Mouse (Mus musculus): ENCODE results near the gene Hmcn2.

DNA sequence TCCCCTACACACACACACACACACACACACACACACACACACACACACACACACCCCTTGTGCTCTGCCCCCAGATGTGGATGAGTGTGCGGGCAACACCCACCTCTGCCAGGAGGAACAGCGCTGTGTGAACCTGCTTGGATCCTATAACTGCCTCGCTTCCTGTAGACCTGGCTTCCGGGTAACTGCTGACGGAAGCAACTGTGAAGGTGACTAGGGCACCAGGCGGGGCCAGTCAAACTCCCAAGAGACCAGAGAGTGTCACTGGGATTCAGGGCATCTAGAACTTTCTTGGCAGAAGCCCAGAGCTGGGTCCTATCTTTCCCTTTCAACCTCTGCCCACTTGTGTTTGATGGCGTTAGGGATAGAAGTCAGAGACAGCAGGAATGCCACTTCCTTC lies 141.2 kb downstream of the Hmcn2 start:
- TF ChIP-seq CTCF (IDR thresholded peaks at IDR 0.05; ENCODE audit: borderline replicate concordance, extremely low read depth, insufficient read depth, insufficient read length) (no peak), POLR2A (IDR thresholded peaks at IDR 0.05; ENCODE audit: borderline replicate concordance, extremely low read depth, insufficient read depth, insufficient read length, poor library complexity, severe bottlenecking) (no peak)

All from brain, embryonic 14.5 days (tissue).